8 mouse cellular contexts compared by ENCODE assay signal in the genomic region with DNA sequence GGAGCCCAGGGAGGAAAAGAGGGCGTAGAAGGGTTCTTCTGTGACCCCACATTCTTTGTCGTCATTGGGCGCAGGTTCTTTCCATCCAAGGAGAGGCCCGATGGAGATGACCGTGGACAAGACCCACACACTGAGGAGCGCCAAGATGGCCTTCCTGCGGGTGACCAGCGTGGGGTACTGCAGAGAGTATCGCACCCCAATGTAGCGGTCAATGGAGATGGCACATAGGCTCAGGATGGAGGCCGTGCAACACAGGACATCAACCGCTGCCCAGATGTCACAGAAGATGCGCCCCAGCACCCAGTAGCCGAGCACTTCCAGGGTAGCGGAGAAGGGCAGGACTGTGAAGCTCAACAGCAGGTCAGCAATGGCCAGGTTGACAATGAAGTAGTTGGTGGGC.
DNase-seq lines count a peak whose midpoint lies in the region; ATAC-seq and TF ChIP-seq lines count a peak whose summit lies in the region.

No protein-coding gene starts in this region.

- no peak overlapping the region for H3K27ac ChIP-seq in kidney, embryonic 16.5 days (ENCODE audit: low read length)
- no peak overlapping the region for H3K27ac ChIP-seq in forebrain, embryonic 13.5 days
- H3K27ac ChIP-seq in hindbrain, postnatal 0 days = no peak overlapping the region
- H3K27ac ChIP-seq in midbrain, postnatal 0 days (ENCODE audit: low read depth, low read length) = no peak overlapping the region

- peak overlapping the region; percentile 62 for H3K4me2 ChIP-seq in kidney, embryonic 16.5 days (replicated peaks; ENCODE audit: low read depth, low read length)
- H3K4me2 ChIP-seq in forebrain, embryonic 13.5 days = peak overlapping the region; percentile 89
- H3K4me2 ChIP-seq in hindbrain, postnatal 0 days (ENCODE audit: low read depth, low read length) = peak overlapping the region; percentile 87
- H3K4me2 ChIP-seq in midbrain, postnatal 0 days (ENCODE audit: low read depth, low read length, poor library complexity, severe bottlenecking) = peak overlapping the region; percentile 92

- H3K9ac ChIP-seq in kidney, embryonic 16.5 days (replicated peaks; ENCODE audit: low read length) = no peak overlapping the region
- H3K9ac ChIP-seq in forebrain, embryonic 13.5 days = no peak overlapping the region; the same call in 1 of the 2 replicates
- H3K9ac ChIP-seq in hindbrain, postnatal 0 days (replicated peaks; ENCODE audit: low read length) = peak overlapping the region; percentile 68; the same call in 1 of the 2 replicates
- no peak overlapping the region for H3K9ac ChIP-seq in midbrain, postnatal 0 days (replicated peaks; ENCODE audit: low read length, poor library complexity, severe bottlenecking)

- H3K9me3 ChIP-seq in kidney, embryonic 16.5 days (ENCODE audit: low read length) = no peaks in the 10 kb centered on the region
- no peaks in the 10 kb centered on the region for H3K9me3 ChIP-seq in forebrain, embryonic 13.5 days (replicated peaks)
- H3K9me3 ChIP-seq in hindbrain, postnatal 0 days (ENCODE audit: low read length) = no peaks in the 10 kb centered on the region
- no peaks in the 10 kb centered on the region for H3K9me3 ChIP-seq in midbrain, postnatal 0 days (ENCODE audit: low read length)

- no peak for DNase-seq in kidney, adult 8-10 months
- DNase-seq in hindbrain, postnatal 0 days (ENCODE audit: low spot score) = no peak
- DNase-seq in midbrain, postnatal 0 days (ENCODE audit: low spot score) = no peak
- DNase-seq in testis, postnatal 10 days (ENCODE audit: low spot score) = no peak
- DNase-seq in right cerebral cortex, postnatal 36 days (ENCODE audit: low spot score in 2 of 2) = no peak
- no peak for DNase-seq in urinary bladder, adult 18-20 months (ENCODE audit: low spot score in 2 of 2)

- peaks cover 6% of the 10 kb centered on the region; the same call in 1 of the 2 replicates for H3K4me1 ChIP-seq in kidney, embryonic 16.5 days (ENCODE audit: insufficient read depth, low read length)
- 0 out of 2 replicates have a peak, but pooled peaks cover 4% of the 10 kb centered on the region for H3K4me1 ChIP-seq in forebrain, embryonic 13.5 days
- peaks cover 8% of the 10 kb centered on the region; the same call in 1 of the 2 replicates for H3K4me1 ChIP-seq in hindbrain, postnatal 0 days (ENCODE audit: insufficient read depth, low read length)
- peaks cover 3% of the 10 kb centered on the region for H3K4me1 ChIP-seq in midbrain, postnatal 0 days (ENCODE audit: insufficient read depth, low read length)

- TF ChIP-seq CTCF in hindbrain, postnatal 0 days (IDR thresholded peaks at IDR 0.05; ENCODE audit: low read depth) = no peak
- no peak for TF ChIP-seq CTCF in midbrain, postnatal 0 days (IDR thresholded peaks at IDR 0.05)

- peak; percentile 13 for ATAC-seq in kidney, embryonic 16.5 days (ENCODE audit: low FRiP score, low TSS enrichment)
- ATAC-seq in forebrain, embryonic 13.5 days = peak; percentile 14; the same call in 1 of the 2 replicates
- no peak for ATAC-seq in hindbrain, postnatal 0 days
- ATAC-seq in midbrain, postnatal 0 days (ENCODE audit: low FRiP score) = no peak

- H3K4me3 ChIP-seq in kidney, embryonic 16.5 days (ENCODE audit: low read length) = peak overlapping the region; percentile 49; the same call in 1 of the 2 replicates
- H3K4me3 ChIP-seq in forebrain, embryonic 13.5 days = peak overlapping the region; percentile 55
- peak overlapping the region; percentile 65; the same call in 1 of the 2 replicates for H3K4me3 ChIP-seq in hindbrain, postnatal 0 days (ENCODE audit: low read length)
- H3K4me3 ChIP-seq in midbrain, postnatal 0 days (ENCODE audit: low read depth, low read length) = peak overlapping the region; percentile 68; the same call in 1 of the 2 replicates

- H3K27me3 ChIP-seq in kidney, embryonic 16.5 days (ENCODE audit: insufficient read depth, low read length) = peaks cover 26% of the 10 kb centered on the region
- peaks cover 56% of the 10 kb centered on the region for H3K27me3 ChIP-seq in forebrain, embryonic 13.5 days
- H3K27me3 ChIP-seq in hindbrain, postnatal 0 days (ENCODE audit: insufficient read depth, low read length) = no peaks in the 10 kb centered on the region
- H3K27me3 ChIP-seq in midbrain, postnatal 0 days (ENCODE audit: insufficient read depth, low read length) = no peaks in the 10 kb centered on the region

- 93% methylated on average over 15 of the region's 15 CpGs for WGBS in kidney, embryonic 16.5 days
- 97% methylated on average over 15 of the region's 15 CpGs for WGBS in forebrain, embryonic 13.5 days
- WGBS in hindbrain, postnatal 0 days = 95% methylated on average over 15 of the region's 15 CpGs
- WGBS in midbrain, postnatal 0 days = 95% methylated on average over 15 of the region's 15 CpGs

- no peaks in the 10 kb centered on the region for H3K36me3 ChIP-seq in kidney, embryonic 16.5 days (ENCODE audit: insufficient read depth, low read length)
- no peaks in the 10 kb centered on the region for H3K36me3 ChIP-seq in forebrain, embryonic 13.5 days (ENCODE audit: poor library complexity, severe bottlenecking)
- H3K36me3 ChIP-seq in hindbrain, postnatal 0 days (ENCODE audit: insufficient read depth, low read length) = no peaks in the 10 kb centered on the region
- no peaks in the 10 kb centered on the region for H3K36me3 ChIP-seq in midbrain, postnatal 0 days (ENCODE audit: insufficient read depth, low read length)

Comparison
In these comparisons a context has a peak if more than half of its experiments do, and no peak if none do; other contexts are left out.
1. ATAC-seq: peak in kidney, embryonic 16.5 days (single experiment) and forebrain, embryonic 13.5 days (single experiment); none in hindbrain, postnatal 0 days (single experiment) and midbrain, postnatal 0 days (single experiment).
2. Peak in every context shown above with its lines, with median percentiles within 50 percentile points of each other: H3K4me2 ChIP-seq and H3K4me3 ChIP-seq.